Mouse (Mus musculus) adipocyte (in vitro differentiated cells): ENCODE measurements around the gene Crtc3.
A peak's percentile ranks its signal among the peaks of the same experiment; 100 is the strongest.

Experiments
- DNase-seq: peaks from one replicate; pipeline ENCODE4 v3.0.0-alpha.2; 2016; ENCODE audit warnings: low spot score

Crtc3 gene

GRCm38 (mm10) chr7:80598436-80598985, 90.2 kb downstream of the Crtc3 start:
- no peak for DNase-seq

GRCm38 (mm10) chr7:80597900-80598299, 90.8 kb downstream of the Crtc3 start:
- no peak for DNase-seq

- DNase-seq, result no peak
These were observed 99.5 kb downstream of the Crtc3 start for GRCm38 (mm10) chr7:80589054-80589746.

GRCm38 (mm10) chr7:80587684-80588083, 101.0 kb downstream of the Crtc3 start:
- DNase-seq, result no peak

- DNase-seq, result no peak
These were observed 101.7 kb downstream of the Crtc3 start for GRCm38 (mm10) chr7:80586681-80587660.

GRCm38 (mm10) chr7:80586161-80586560, 102.5 kb downstream of the Crtc3 start:
- no peak for DNase-seq

GRCm38 (mm10) chr7:80585380-80585779, 103.3 kb downstream of the Crtc3 start:
- no peak for DNase-seq

GRCm38 (mm10) chr7:80583981-80584380, 104.7 kb downstream of the Crtc3 start:
- peak; percentile 62 for DNase-seq

GRCm38 (mm10) chr7:80582821-80583451, 105.7 kb downstream of the Crtc3 start:
- DNase-seq, result no peak

- peak; percentile 38 for DNase-seq
These were observed 108.3 kb downstream of the Crtc3 start for GRCm38 (mm10) chr7:80580368-80580767.

- no peak for DNase-seq
These were observed 111.2 kb downstream of the Crtc3 start for GRCm38 (mm10) chr7:80577417-80577980.

- no peak for DNase-seq
These were observed 112.1 kb downstream of the Crtc3 start for GRCm38 (mm10) chr7:80576626-80577025.

GRCm38 (mm10) chr7:80575750-80576149, 112.9 kb downstream of the Crtc3 start:
- DNase-seq, result no peak

GRCm38 (mm10) chr7:80573076-80573475, 115.6 kb downstream of the Crtc3 start:
- no peak for DNase-seq

GRCm38 (mm10) chr7:80567982-80568381, 120.7 kb downstream of the Crtc3 start:
- DNase-seq, result no peak

GRCm38 (mm10) chr7:80561931-80562330, 126.7 kb downstream of the Crtc3 start:
- peak; percentile 15 for DNase-seq

GRCm38 (mm10) chr7:80561271-80561670, 127.4 kb downstream of the Crtc3 start:
- no peak for DNase-seq

- no peak for DNase-seq
These were observed 130.1 kb downstream of the Crtc3 start for GRCm38 (mm10) chr7:80558572-80558971.

- no peak for DNase-seq
These were observed 130.6 kb downstream of the Crtc3 start for GRCm38 (mm10) chr7:80558101-80558500.

- peak; percentile 16 for DNase-seq
These were observed 131.5 kb downstream of the Crtc3 start for GRCm38 (mm10) chr7:80557161-80557560.

GRCm38 (mm10) chr7:80556166-80556565, 132.5 kb downstream of the Crtc3 start:
- DNase-seq, result no peak

GRCm38 (mm10) chr7:80555146-80555545, 133.5 kb downstream of the Crtc3 start:
- no peak for DNase-seq
